Mouse (Mus musculus) brain, embryonic 14.5 days (tissue): ENCODE measurements at regions not wholly inside any gene's neighbourhood (a gene's known extent, or its start where the extent isn't known, plus 50 kb on each side); places are given as distances from the start of the nearest gene placed in this dataset.

Experiments used
- CTCF ChIP-seq: fragments of 200-500 bp; IDR thresholded peaks from 2 replicates; pipeline ENCODE4 v1.5.1; 2012; ENCODE audit warnings: inconsistent platforms, mild to moderate bottlenecking, moderate library complexity, borderline replicate concordance; ENCODE audit not compliant: insufficient read depth, insufficient read length; ENCODE audit errors: extremely low read depth
- POLR2A ChIP-seq: fragments of 200-500 bp; IDR thresholded peaks from 2 replicates; pipeline ENCODE4 v1.6.1; 2012; ENCODE audit warnings: mild to moderate bottlenecking, inconsistent platforms, borderline replicate concordance; ENCODE audit not compliant: poor library complexity, insufficient read depth, insufficient read length, severe bottlenecking; ENCODE audit errors: extremely low read depth

- TF ChIP-seq CTCF (no peak), POLR2A (no peak)
Observed at GRCm38 (mm10) chr15:25557566-25557965, 64.8 kb upstream of the Myo10 start.
